Mouse (Mus musculus) limb, embryonic 13.5 days (tissue): Measurements from ENCODE around the gene Atp1a2. TPM values are rescaled to one million over a fixed set of nuclear protein-coding genes. Genes with fewer than 3 reads are reported as not detected.
"Not testable (repeated sequence)": the region's sequence is repeated elsewhere in the genome, so short reads cannot be mapped to it uniquely, and the experiment has no call there.

Experiments used
- ATAC-seq: fragments of 200-750 bp; cut with Nextera tagmentation; 2 replicates; pipeline ENCODE4 v1.8.0; 2017; ENCODE audit warnings: low read depth, moderate number of reproducible peaks, moderate TSS enrichment; ENCODE audit not compliant: low FRiP score
- H3K27ac ChIP-seq: fragments of 300-500 bp; sonication (generic); 2 replicates; pipeline ENCODE4 v1.5.1; 2015; ENCODE audit warnings: inconsistent platforms, mild to moderate bottlenecking, moderate library complexity
- H3K27me3 ChIP-seq: fragments of 300-500 bp; sonication (generic); 2 replicates; pipeline ENCODE4 v1.6.1; 2015; ENCODE audit warnings: mild to moderate bottlenecking, inconsistent platforms
- H3K36me3 ChIP-seq: fragments of 300-500 bp; sonication (generic); 2 replicates; pipeline ENCODE4 v1.6.1; 2015; ENCODE audit warnings: inconsistent platforms, mild to moderate bottlenecking, moderate library complexity
- H3K4me1 ChIP-seq: fragments of 300-500 bp; sonication (generic); 2 replicates; pipeline ENCODE4 v1.6.1; 2015; ENCODE audit warnings: inconsistent platforms
- H3K4me2 ChIP-seq: fragments of 300-500 bp; sonication (generic); replicated peaks from 2 replicates; pipeline ENCODE4 v1.6.1; 2015; ENCODE audit warnings: inconsistent platforms, mild to moderate bottlenecking, moderate library complexity
- H3K4me3 ChIP-seq: fragments of 300-500 bp; sonication (generic); 2 replicates; pipeline ENCODE4 v1.5.1; 2015; ENCODE audit warnings: moderate library complexity, mild to moderate bottlenecking, inconsistent platforms
- H3K9ac ChIP-seq: fragments of 300-500 bp; sonication (generic); 2 replicates; pipeline ENCODE4 v1.6.1; 2015; ENCODE audit warnings: mild to moderate bottlenecking, inconsistent platforms
- H3K9me3 ChIP-seq: fragments of 300-500 bp; sonication (generic); 2 replicates; pipeline ENCODE4 v1.6.1; 2016; ENCODE audit warnings: inconsistent platforms
- WGBS: fragments of 180-500 bp; shearing (Covaris S2); methylation state at CpG from one replicate; pipeline ENCODE4 v1.1.7; 2015; 5-methylcytosine and 5-hydroxymethylcytosine counted together
- polyA plus RNA-seq: library from polyadenylated mRNA; unstranded; fragments of >200 nt; fragmentation: Nextera tagmentation; extraction: Ambion mirVana; gene quantifications from 2 replicates; pipeline ENCODE4 v1.2.1, GENCODE M21; 2015

Gene Atp1a2
- polyA plus RNA-seq, 1 experiment from 2014 or later, result 5.6 TPM

- Histone ChIP-seq H3K27me3 (peaks cover 33% of the 10 kb centered on the region), H3K4me1 (0 out of 2 replicates have a peak, but pooled peaks cover 10% of the 10 kb centered on the region), H3K4me2 (peak overlapping the region; percentile 43)
- not testable (repeated sequence) for H3K36me3 ChIP-seq, ATAC-seq, H3K4me3 ChIP-seq, H3K9ac ChIP-seq, H3K27ac ChIP-seq, H3K9me3 ChIP-seq
- 35% methylated on average over 23 of the region's 23 CpGs for WGBS
These were observed 53.2 kb downstream of the Atp1a2 start for GRCm38 (mm10) chr1:172244645-172245044.

- no peak for ATAC-seq
These were observed 54.2 kb downstream of the Atp1a2 start for GRCm38 (mm10) chr1:172243547-172244205.

DNA sequence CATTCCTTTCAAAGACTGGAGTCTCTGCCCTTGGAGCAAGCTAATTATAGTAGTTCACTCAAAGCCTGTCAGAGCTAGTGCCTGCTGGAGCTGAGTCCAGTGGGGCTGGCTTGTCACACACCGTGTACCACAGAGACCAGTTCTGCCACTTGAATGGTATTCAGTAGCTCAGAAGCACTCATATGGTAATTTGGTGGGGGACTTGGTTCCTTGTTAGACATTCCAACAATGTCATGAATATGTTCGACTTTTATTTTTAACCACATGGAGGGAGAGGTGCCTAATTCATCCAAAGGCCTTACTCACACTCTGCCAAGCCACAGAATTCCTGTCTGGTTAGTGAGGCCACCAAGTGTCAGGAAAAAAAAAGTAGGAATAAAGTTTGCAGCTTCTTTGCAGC lies 55.5 kb downstream of the Atp1a2 start:
- 0 out of 2 replicates have a peak, but pooled peaks cover 10% of the 10 kb centered on the region for H3K4me1 ChIP-seq
- no peaks in the 10 kb centered on the region for H3K9me3 ChIP-seq
- peaks cover 33% of the 10 kb centered on the region for H3K27me3 ChIP-seq
- no peaks in the 10 kb centered on the region for H3K36me3 ChIP-seq
- ATAC-seq, result peak; percentile 41; the same call in 1 of the 2 replicates
- no peak overlapping the region for H3K4me3 ChIP-seq
- H3K9ac ChIP-seq, result no peak overlapping the region
- no peak overlapping the region for H3K4me2 ChIP-seq
- WGBS, result 48% methylated on average over 2 of the region's 2 CpGs
- H3K27ac ChIP-seq, result peak overlapping the region; percentile 15; the same call in 1 of the 2 replicates

More at GRCm38 (mm10) chr1:172243547-172244205, 54.2 kb downstream of the Atp1a2 start:
- Histone ChIP-seq H3K9ac (no peak overlapping the region), H3K36me3 (no peaks in the 10 kb centered on the region), H3K9me3 (no peaks in the 10 kb centered on the region), H3K27me3 (peaks cover 33% of the 10 kb centered on the region), H3K4me3 (no peak overlapping the region; the same call in 1 of the 2 replicates), H3K27ac (no peak overlapping the region), H3K4me1 (0 out of 2 replicates have a peak, but pooled peaks cover 10% of the 10 kb centered on the region), H3K4me2 (peak overlapping the region; percentile 43)
- WGBS, result 26% methylated on average over 16 of the region's 16 CpGs

GRCm38 (mm10) chr1:172240945-172241708 lies 56.7 kb downstream of the Atp1a2 start:
- 61% methylated on average over 6 of the region's 6 CpGs for WGBS
- Histone ChIP-seq H3K9ac (no peak overlapping the region), H3K9me3 (no peaks in the 10 kb centered on the region), H3K27me3 (peaks cover 31% of the 10 kb centered on the region), H3K36me3 (no peaks in the 10 kb centered on the region), H3K4me3 (no peak overlapping the region), H3K27ac (no peak overlapping the region), H3K4me2 (no peak overlapping the region), H3K4me1 (0 out of 2 replicates have a peak, but pooled peaks cover 10% of the 10 kb centered on the region)
- ATAC-seq, result no peak

- no peaks in the 10 kb centered on the region for H3K36me3 ChIP-seq
- no peaks in the 10 kb centered on the region for H3K4me1 ChIP-seq
- no peak overlapping the region for H3K4me3 ChIP-seq
- no peak overlapping the region for H3K9ac ChIP-seq
- no peaks in the 10 kb centered on the region for H3K9me3 ChIP-seq
- H3K27me3 ChIP-seq, result no peaks in the 10 kb centered on the region
- H3K27ac ChIP-seq, result no peak overlapping the region
- ATAC-seq, result no peak
- 79% methylated on average over 1 of the region's 1 CpGs for WGBS
- no peak overlapping the region for H3K4me2 ChIP-seq
These were observed 68.6 kb downstream of the Atp1a2 start for GRCm38 (mm10) chr1:172229215-172229614.

GRCm38 (mm10) chr1:172228209-172228608 lies 69.7 kb downstream of the Atp1a2 start:
- Histone ChIP-seq H3K9ac (no peak overlapping the region), H3K9me3 (no peaks in the 10 kb centered on the region), H3K27ac (no peak overlapping the region), H3K4me2 (no peak overlapping the region), H3K27me3 (no peaks in the 10 kb centered on the region), H3K4me3 (no peak overlapping the region), H3K4me1 (no peaks in the 10 kb centered on the region), H3K36me3 (no peaks in the 10 kb centered on the region)
- ATAC-seq, result no peak
- 83% methylated on average over 2 of the region's 2 CpGs for WGBS

Other genes with a start within 250 kb of the Atp1a2 start
- gene Nhlh1, start 240.5 kb downstream of the Atp1a2 start, polyA plus RNA-seq, result not detected in 2 replicates
- 247 and 281 TPM in 2 replicates for gene Copa, start 215.5 kb downstream of the Atp1a2 start, polyA plus RNA-seq
- gene Ncstn, start 215.3 kb downstream of the Atp1a2 start, polyA plus RNA-seq, result 102 and 107 TPM in 2 replicates
- 165 and 167 TPM in 2 replicates for gene Pex19, start 171.3 kb downstream of the Atp1a2 start, polyA plus RNA-seq
- 173 and 176 TPM in 2 replicates for gene Dcaf8, start 150.0 kb downstream of the Atp1a2 start, polyA plus RNA-seq
- gene Pea15a, start 91.3 kb downstream of the Atp1a2 start, polyA plus RNA-seq, result 108 and 113 TPM in 2 replicates
- 6.5 and 8.1 TPM in 2 replicates for gene Casq1, start 78.2 kb downstream of the Atp1a2 start, polyA plus RNA-seq
- gene Atp1a4, start 39.6 kb downstream of the Atp1a2 start, polyA plus RNA-seq, result not detected in 2 replicates
- gene Igsf8, start 36.4 kb downstream of the Atp1a2 start, polyA plus RNA-seq, result 42.2 and 46.7 TPM in 2 replicates
- 0.06 TPM in 1 of 2 replicates, not detected in the other for gene Kcnj9, start 31.3 kb upstream of the Atp1a2 start, polyA plus RNA-seq
- gene Kcnj10, start 43.1 kb upstream of the Atp1a2 start, polyA plus RNA-seq, result 0.04 and 0.05 TPM in 2 replicates
- 6.2 and 6.8 TPM in 2 replicates for gene Pigm, start 78.5 kb upstream of the Atp1a2 start, polyA plus RNA-seq
- gene Slamf9, start 177.3 kb upstream of the Atp1a2 start, polyA plus RNA-seq, result 0.25 and 0.63 TPM in 2 replicates
- gene Igsf9, start 183.7 kb upstream of the Atp1a2 start, polyA plus RNA-seq, result 47.9 and 53.2 TPM in 2 replicates
- 118 and 119 TPM in 2 replicates for gene Tagln2, start 202.0 kb upstream of the Atp1a2 start, polyA plus RNA-seq
- gene Cfap45, start 222.7 kb upstream of the Atp1a2 start, polyA plus RNA-seq, result 1.0 and 1.7 TPM in 2 replicates